Mouse (Mus musculus) neural tube, embryonic 12.5 days (tissue): ENCODE data around the gene Hdhd3. TPM values are rescaled to one million over a fixed set of nuclear protein-coding genes. Genes with fewer than 3 reads are reported as not detected.
"Not testable (repeated sequence)": the region's sequence is repeated elsewhere in the genome, so short reads cannot be mapped to it uniquely, and the experiment has no call there.

Experiments used
- ATAC-seq: fragments of 200-750 bp; cut with Nextera tagmentation; 2 replicates; pipeline ENCODE4 v1.8.0; 2017; ENCODE audit warnings: low read depth, mild to moderate bottlenecking, moderate TSS enrichment, moderate library complexity; ENCODE audit not compliant: low FRiP score
- H3K27ac ChIP-seq: fragments of 300-500 bp; sonication (generic); 2 replicates; pipeline ENCODE4 v1.5.1; 2016
- H3K27me3 ChIP-seq: fragments of 300-500 bp; sonication (generic); replicated peaks from 2 replicates; pipeline ENCODE4 v1.6.1; 2016; ENCODE audit warnings: mild to moderate bottlenecking
- H3K36me3 ChIP-seq: fragments of 300-500 bp; sonication (generic); 2 replicates; pipeline ENCODE4 v1.6.1; 2016; ENCODE audit warnings: mild to moderate bottlenecking
- H3K4me1 ChIP-seq: fragments of 300-500 bp; sonication (generic); 2 replicates; pipeline ENCODE4 v1.6.1; 2016
- H3K4me2 ChIP-seq: fragments of 300-500 bp; sonication (generic); replicated peaks from 2 replicates; pipeline ENCODE4 v1.6.1; 2016; ENCODE audit warnings: mild to moderate bottlenecking
- H3K4me3 ChIP-seq: fragments of 300-500 bp; sonication (generic); 2 replicates; pipeline ENCODE4 v1.5.1; 2016
- H3K9ac ChIP-seq: fragments of 300-500 bp; sonication (generic); 2 replicates; pipeline ENCODE4 v1.6.1; 2016; ENCODE audit warnings: mild to moderate bottlenecking
- H3K9me3 ChIP-seq: fragments of 300-500 bp; sonication (generic); 2 replicates; pipeline ENCODE4 v1.6.1; 2016; ENCODE audit warnings: mild to moderate bottlenecking
- WGBS: fragments of 180-500 bp; shearing (Covaris S2); methylation state at CpG from one replicate; pipeline ENCODE4 v1.1.7; 2016; 5-methylcytosine and 5-hydroxymethylcytosine counted together
- polyA plus RNA-seq: library from polyadenylated mRNA; unstranded; fragments of >200 nt; fragmentation: Nextera tagmentation; extraction: Ambion mirVana; gene quantifications from 2 replicates; pipeline ENCODE4 v1.2.1, GENCODE M21; 2016

Hdhd3 gene
- polyA plus RNA-seq, 1 experiment from 2014 or later = 14.6 TPM

DNA sequence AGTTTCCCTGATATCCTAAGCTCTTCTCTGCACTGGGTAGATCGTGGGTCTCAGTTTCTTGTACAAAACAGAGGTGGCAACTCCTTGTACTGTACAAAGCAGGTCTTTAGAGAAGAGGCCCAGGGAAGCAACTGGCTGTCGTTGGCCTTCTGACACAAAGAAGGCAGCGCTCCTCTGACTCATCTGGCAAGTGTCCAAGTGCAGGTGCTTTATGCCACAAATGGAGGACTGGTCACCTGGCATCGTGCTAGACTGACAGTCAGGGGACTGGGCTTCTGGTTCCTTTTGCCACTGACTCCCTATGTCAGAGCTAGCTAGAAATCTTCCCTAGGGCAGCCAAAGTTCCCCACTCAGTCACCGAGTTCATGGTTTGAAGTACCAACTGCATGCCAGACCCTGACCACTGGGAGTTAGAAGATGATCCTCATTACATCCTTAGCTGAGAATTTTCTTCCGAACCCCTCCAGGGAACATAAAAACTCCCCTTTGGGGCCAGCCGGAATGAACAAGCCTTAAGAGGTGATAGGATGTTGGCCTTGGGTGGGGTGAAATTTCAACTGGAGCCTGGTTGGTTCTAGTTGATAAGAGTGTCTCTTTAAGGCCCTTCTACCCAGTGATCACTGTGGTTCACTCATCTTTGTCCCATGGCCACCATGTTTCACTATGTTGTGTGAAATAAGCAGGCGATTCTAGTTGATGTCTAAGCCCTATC, 17.7 kb downstream of the Hdhd3 start:
- Histone ChIP-seq H3K27ac (no peak overlapping the region), H3K4me3 (no peak overlapping the region), H3K36me3 (no peaks in the 10 kb centered on the region), H3K9ac (no peak overlapping the region), H3K4me1 (no peaks in the 10 kb centered on the region), H3K4me2 (no peak overlapping the region), H3K27me3 (peaks cover 6% of the 10 kb centered on the region; the same call in 1 of the 2 replicates), H3K9me3 (no peaks in the 10 kb centered on the region)
- whole genome bisulfite sequencing = 88% methylated on average over 8 of the region's 8 CpGs
- no peak for ATAC-seq

DNA sequence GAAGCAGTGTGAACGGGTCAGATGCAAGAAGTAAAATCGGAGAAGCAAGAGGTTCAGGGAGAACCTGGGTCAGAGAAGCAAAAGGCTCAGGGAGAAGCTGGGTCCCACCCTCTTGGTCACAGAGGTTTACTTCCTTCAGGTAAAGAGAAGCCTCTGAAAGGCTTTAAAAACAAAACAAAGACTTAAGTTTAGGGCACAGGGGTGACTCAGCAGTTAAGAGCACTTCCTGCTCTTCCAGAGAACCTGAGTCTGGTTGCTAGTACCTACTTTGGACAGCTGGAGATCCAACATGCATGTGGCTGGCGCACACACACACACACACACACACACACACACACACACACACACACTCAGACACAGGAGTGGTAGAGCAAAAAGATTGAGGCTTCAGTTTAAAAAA, 18.3 kb downstream of the Hdhd3 start:
- no peak overlapping the region for H3K9ac ChIP-seq
- H3K4me3 ChIP-seq = no peak overlapping the region
- H3K27me3 ChIP-seq = peaks cover 13% of the 10 kb centered on the region
- no peak for ATAC-seq
- H3K36me3 ChIP-seq = no peaks in the 10 kb centered on the region
- H3K9me3 ChIP-seq = no peaks in the 10 kb centered on the region
- no peak overlapping the region for H3K4me2 ChIP-seq
- H3K27ac ChIP-seq = no peak overlapping the region
- peaks cover 2% of the 10 kb centered on the region; the same call in 1 of the 2 replicates for H3K4me1 ChIP-seq
- 86% methylated on average over 3 of the region's 3 CpGs for WGBS

- H3K9me3 ChIP-seq = no peaks in the 10 kb centered on the region
- ATAC-seq = no peak
- no peak overlapping the region for H3K4me3 ChIP-seq
- H3K27me3 ChIP-seq = peaks cover 17% of the 10 kb centered on the region
- H3K9ac ChIP-seq = no peak overlapping the region
- WGBS = 56% methylated on average over 10 of the region's 10 CpGs
- H3K36me3 ChIP-seq = no peaks in the 10 kb centered on the region
- H3K27ac ChIP-seq = no peak overlapping the region
- H3K4me2 ChIP-seq = no peak overlapping the region
- H3K4me1 ChIP-seq = peaks cover 6% of the 10 kb centered on the region; the same call in 1 of the 2 replicates
Observed at GRCm38 (mm10) chr4:62480709-62481605, 22.3 kb downstream of the Hdhd3 start.

DNA sequence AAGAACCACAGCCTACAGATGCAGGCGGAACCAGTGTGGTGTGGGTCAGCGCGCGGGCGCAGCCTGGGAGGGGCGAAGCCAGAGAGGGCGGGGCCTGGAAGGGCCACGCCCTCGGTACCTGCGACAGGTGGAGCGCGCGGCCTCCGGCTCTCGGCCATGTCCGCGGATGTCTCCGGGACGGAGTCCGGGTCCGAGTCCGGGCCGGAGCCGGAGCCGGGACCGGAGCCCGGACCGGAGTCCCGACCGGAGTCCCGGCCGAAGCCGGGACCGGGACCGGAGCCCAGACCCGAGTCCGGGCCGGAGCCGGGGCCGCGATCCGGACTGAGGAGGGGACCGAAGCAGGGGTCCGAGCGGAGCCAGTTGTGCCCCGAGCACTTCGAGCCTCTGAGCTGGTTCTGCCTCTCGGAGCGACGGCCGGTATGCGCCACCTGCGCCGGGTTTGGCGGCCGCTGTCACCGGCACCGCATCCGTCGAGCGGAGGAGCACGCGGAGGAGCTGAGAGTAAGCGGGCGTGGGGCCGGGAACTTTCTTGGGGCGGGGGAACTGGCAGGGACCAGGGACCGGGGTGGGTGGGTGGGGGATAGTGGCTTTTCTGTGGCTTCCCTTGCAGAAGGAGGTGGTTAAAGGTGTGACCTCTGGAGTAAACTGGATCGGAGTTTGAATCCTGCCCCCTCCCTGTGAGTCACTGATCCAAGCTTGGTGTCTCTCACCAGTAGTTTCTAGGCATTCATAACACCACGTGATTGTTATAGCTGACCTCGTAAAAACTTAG, 23.1 kb downstream of the Hdhd3 start, which contains the start of gene Bspry:
Gene Bspry, plus strand, starts transcription at position 117 of the 772 bp plus-strand sequence.
- peaks cover 6% of the 10 kb centered on the region; the same call in 1 of the 2 replicates for H3K4me1 ChIP-seq
- 2% methylated on average over 71 of the region's 71 CpGs for WGBS
- peak; percentile 67 for ATAC-seq
- peak within 1 kb of the TSS; percentile 38; the same call in 1 of the 2 replicates for H3K9ac ChIP-seq
- no peaks in the 10 kb centered on the region for H3K9me3 ChIP-seq
- H3K4me3 ChIP-seq = peak within 1 kb of the TSS; percentile 40
- no peak within 1 kb of the TSS for H3K27ac ChIP-seq
- peaks cover 17% of the 10 kb centered on the region for H3K27me3 ChIP-seq
- H3K4me2 ChIP-seq = peak within 1 kb of the TSS; percentile 82
- H3K36me3 ChIP-seq = no peaks in the 10 kb centered on the region

DNA sequence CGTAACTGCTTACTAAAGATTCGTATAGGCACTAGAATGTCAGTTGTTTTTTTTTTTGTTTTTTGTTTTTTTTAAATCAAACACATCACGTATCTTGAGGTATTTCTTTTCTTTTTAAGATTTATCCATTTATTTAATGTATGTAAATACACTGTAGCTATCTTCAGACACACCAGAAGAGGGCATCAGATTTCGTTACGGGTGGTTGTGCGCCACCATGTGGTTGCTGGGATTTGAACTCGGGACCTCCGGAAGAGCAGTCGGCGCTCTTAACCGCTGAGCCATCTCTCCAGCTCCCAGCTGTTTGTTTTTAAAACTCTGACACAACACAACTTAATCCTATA, 23.7 kb downstream of the Hdhd3 start:
- H3K27me3 ChIP-seq = peaks cover 17% of the 10 kb centered on the region
- 15% methylated on average over 11 of the region's 11 CpGs for WGBS
- H3K4me2 ChIP-seq = peak overlapping the region; percentile 82
- not testable (repeated sequence) for H3K9me3 ChIP-seq, H3K4me1 ChIP-seq, H3K36me3 ChIP-seq, H3K9ac ChIP-seq, ATAC-seq, H3K27ac ChIP-seq
- H3K4me3 ChIP-seq = peak overlapping the region; percentile 40

DNA sequence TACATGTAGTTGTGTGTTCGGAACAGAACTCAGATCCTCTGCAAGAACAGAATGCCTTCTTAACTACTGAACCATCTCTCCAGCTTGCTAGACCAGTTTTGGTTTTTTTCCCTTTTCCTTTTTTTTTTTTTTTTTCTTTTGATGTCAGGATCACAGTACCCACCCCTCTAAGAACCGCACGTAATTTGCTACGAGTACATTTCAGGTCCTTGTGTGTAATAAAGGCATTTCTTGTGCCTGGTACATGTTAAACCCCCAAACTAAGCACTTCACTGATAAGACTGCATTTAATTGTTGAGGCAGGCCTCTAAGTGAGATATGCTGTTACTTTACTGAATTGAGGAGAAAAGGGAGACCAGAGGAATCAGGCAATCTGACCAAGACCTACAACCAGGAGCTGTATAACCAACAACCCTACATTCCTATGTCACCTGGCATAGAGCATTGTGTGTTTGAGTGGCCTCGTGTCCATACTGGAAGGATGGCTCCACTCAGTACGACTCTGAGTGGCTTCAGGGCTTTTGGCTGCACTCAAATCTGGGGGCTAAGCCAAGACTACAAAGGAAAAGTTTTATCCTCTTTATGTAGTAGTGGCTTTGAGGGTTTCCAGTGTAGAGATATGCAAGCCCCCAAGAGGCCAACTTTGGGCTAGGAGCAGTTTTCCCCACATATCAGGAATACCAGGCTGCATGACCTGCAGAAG, 25.6 kb downstream of the Hdhd3 start:
- 87% methylated on average over 6 of the region's 6 CpGs for WGBS
- Histone ChIP-seq H3K4me3 (no peak overlapping the region), H3K27ac (no peak overlapping the region), H3K9me3 (no peaks in the 10 kb centered on the region), H3K27me3 (peaks cover 17% of the 10 kb centered on the region), H3K4me1 (peaks cover 6% of the 10 kb centered on the region; the same call in 1 of the 2 replicates), H3K36me3 (no peaks in the 10 kb centered on the region), H3K4me2 (no peak overlapping the region), H3K9ac (no peak overlapping the region)
- ATAC-seq = no peak

DNA sequence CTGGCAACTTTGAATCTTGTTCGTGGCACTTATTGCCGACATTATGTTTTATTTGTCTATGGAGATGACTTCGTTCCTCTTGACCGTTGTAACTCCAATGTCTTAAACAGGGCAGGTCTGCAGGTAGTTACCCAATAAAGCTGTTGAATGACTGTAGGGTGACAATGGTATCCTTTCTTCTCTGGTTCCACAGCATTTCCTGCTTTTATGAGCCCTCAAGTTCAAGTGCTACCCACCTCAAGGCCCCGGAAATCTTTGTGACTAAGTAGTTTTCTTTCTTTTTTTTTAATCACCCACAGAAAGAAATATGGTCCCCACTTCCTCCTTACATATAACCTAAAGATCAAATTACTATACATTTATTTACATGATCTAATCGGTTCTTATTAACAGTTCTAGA, 27.5 kb downstream of the Hdhd3 start:
- Histone ChIP-seq H3K27me3 (peaks cover 12% of the 10 kb centered on the region), H3K9me3 (no peaks in the 10 kb centered on the region), H3K36me3 (no peaks in the 10 kb centered on the region), H3K27ac (no peak overlapping the region), H3K4me2 (no peak overlapping the region), H3K4me1 (peaks cover 6% of the 10 kb centered on the region; the same call in 1 of the 2 replicates), H3K9ac (no peak overlapping the region), H3K4me3 (no peak overlapping the region)
- no peak for ATAC-seq
- 90% methylated on average over 6 of the region's 6 CpGs for WGBS

DNA sequence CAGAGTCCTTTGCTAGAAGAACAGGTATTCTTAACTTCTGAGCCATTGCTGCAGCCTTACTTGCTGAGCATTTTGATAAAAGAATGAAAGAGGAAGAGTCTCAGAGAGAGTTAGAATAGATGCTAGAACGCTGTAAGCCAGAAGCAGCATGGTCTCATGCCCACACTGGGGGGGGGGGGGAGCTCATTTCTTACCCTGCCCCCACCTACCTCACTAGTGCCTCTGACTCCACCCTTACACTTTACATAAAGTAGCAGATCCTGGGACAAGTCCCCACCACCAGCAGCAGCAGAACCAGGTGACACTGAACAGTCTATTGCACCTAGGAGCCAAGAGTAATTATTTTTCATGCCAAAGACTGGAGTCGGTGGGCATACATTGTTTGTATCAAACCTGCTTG, 28.1 kb downstream of the Hdhd3 start:
- WGBS = 72% methylated on average over 2 of the region's 2 CpGs

DNA sequence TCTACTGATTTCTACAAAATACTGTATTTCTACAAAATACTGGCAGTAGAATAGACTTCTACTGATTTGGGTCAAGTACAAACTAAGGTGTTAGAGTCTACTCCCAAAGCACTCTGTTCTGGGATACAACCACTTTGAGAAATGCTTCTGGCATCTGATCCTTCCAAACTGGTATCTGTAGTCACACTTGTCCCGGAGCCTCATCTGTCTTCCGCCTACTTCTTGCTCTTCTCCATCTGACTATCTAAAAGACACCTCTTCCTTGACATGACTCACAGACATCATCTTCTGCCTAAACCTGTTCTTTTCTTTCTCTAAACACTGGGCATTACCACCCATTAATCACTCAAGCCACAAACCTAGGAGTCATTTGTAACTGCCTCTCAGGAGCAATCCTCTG, 31.2 kb downstream of the Hdhd3 start:
- Histone ChIP-seq H3K4me3 (no peak overlapping the region), H3K9ac (no peak overlapping the region), H3K27ac (no peak overlapping the region), H3K9me3 (no peaks in the 10 kb centered on the region), H3K4me2 (no peak overlapping the region), H3K27me3 (no peaks in the 10 kb centered on the region), H3K4me1 (no peaks in the 10 kb centered on the region), H3K36me3 (no peaks in the 10 kb centered on the region)
- no peak for ATAC-seq
- 99% methylated on average over 2 of the region's 2 CpGs for WGBS

More for the DNA sequence above, 28.1 kb downstream of the Hdhd3 start:
- H3K27ac ChIP-seq = no peak overlapping the region
- H3K36me3 ChIP-seq = no peaks in the 10 kb centered on the region
- H3K9ac ChIP-seq = no peak overlapping the region
- H3K4me3 ChIP-seq = no peak overlapping the region
- peaks cover 6% of the 10 kb centered on the region; the same call in 1 of the 2 replicates for H3K4me1 ChIP-seq
- H3K4me2 ChIP-seq = no peak overlapping the region
- peaks cover 6% of the 10 kb centered on the region for H3K27me3 ChIP-seq
- no peaks in the 10 kb centered on the region for H3K9me3 ChIP-seq
- no peak for ATAC-seq

DNA sequence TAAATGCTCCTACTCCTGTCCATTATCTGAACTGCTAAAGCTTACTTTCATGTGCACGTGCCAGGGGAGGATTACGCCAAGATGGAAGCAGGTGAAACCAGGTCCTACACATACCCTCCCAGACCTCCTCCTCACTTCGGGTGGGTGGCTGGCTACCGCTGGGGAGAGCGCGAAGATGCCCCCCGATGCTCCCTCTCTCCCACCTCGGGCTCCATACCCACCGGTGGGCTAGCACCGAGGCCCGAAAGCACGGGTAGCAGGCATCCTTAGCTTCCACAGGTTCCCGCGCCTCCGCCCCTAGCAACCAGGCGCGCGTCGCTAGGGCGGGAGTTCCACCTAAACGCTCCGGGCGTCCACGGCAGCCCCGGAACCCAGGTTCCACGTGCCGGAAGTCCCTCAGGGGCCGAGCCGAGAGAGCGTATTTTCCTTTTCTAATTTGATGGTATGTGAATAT, 32.6 kb downstream of the Hdhd3 start, which contains the start of gene Wdr31:
Gene Wdr31, minus strand, starts transcription at position 299 of the 454 bp plus-strand sequence.
- under 1% methylated on average over 30 of the region's 30 CpGs for WGBS
- Histone ChIP-seq H3K27me3 (no peaks in the 10 kb centered on the region), H3K9me3 (no peaks in the 10 kb centered on the region), H3K4me1 (no peaks in the 10 kb centered on the region), H3K27ac (no peak within 1 kb of the TSS), H3K4me3 (peak within 1 kb of the TSS; percentile 51), H3K36me3 (no peaks in the 10 kb centered on the region), H3K4me2 (peak within 1 kb of the TSS; percentile 77), H3K9ac (peak within 1 kb of the TSS; percentile 45)
- ATAC-seq = peak; percentile 93

GRCm38 (mm10) chr4:62468158-62468557, 35.1 kb downstream of the Hdhd3 start:
- ATAC-seq = no peak
- H3K27ac ChIP-seq = no peak overlapping the region
- no peak overlapping the region for H3K9ac ChIP-seq
- no peaks in the 10 kb centered on the region for H3K27me3 ChIP-seq
- no peaks in the 10 kb centered on the region for H3K36me3 ChIP-seq
- 89% methylated on average over 1 of the region's 1 CpGs for WGBS
- no peaks in the 10 kb centered on the region for H3K4me1 ChIP-seq
- H3K9me3 ChIP-seq = no peaks in the 10 kb centered on the region
- H3K4me3 ChIP-seq = no peak overlapping the region
- H3K4me2 ChIP-seq = no peak overlapping the region
